Mouse (Mus musculus) midbrain, embryonic 12.5 days (tissue): ENCODE measurements around the gene Ugt1a6a. TPM values are rescaled to one million over a fixed set of nuclear protein-coding genes. Genes with fewer than 3 reads are reported as not detected.
"Not testable (repeated sequence)": the region's sequence is repeated elsewhere in the genome, so short reads cannot be mapped to it uniquely, and the experiment has no call there.

Experiments
- ATAC-seq: fragments of 200-750 bp; cut with Nextera tagmentation; 2 replicates; pipeline ENCODE4 v1.8.0; 2017; ENCODE audit warnings: low read depth, moderate TSS enrichment, moderate library complexity; ENCODE audit not compliant: low FRiP score
- H3K27ac ChIP-seq: fragments of 300-500 bp; sonication (generic); replicated peaks from 2 replicates; pipeline ENCODE4 v1.5.1; 2016; ENCODE audit warnings: mild to moderate bottlenecking
- H3K27me3 ChIP-seq: fragments of 300-500 bp; sonication (generic); 2 replicates; pipeline ENCODE4 v1.6.1; 2016; ENCODE audit warnings: mild to moderate bottlenecking
- H3K36me3 ChIP-seq: fragments of 300-500 bp; sonication (generic); 2 replicates; pipeline ENCODE4 v1.6.1; 2016
- H3K4me1 ChIP-seq: fragments of 300-500 bp; sonication (generic); 2 replicates; pipeline ENCODE4 v1.6.1; 2016
- H3K4me2 ChIP-seq: fragments of 300-500 bp; sonication (generic); replicated peaks from 2 replicates; pipeline ENCODE4 v1.6.1; 2016; ENCODE audit warnings: mild to moderate bottlenecking, moderate library complexity
- H3K4me3 ChIP-seq: fragments of 300-500 bp; sonication (generic); 2 replicates; pipeline ENCODE4 v1.5.1; 2016; ENCODE audit warnings: mild to moderate bottlenecking
- H3K9ac ChIP-seq: fragments of 300-500 bp; sonication (generic); replicated peaks from 2 replicates; pipeline ENCODE4 v1.6.1; 2016; ENCODE audit warnings: mild to moderate bottlenecking, moderate library complexity
- H3K9me3 ChIP-seq: fragments of 300-500 bp; sonication (generic); 2 replicates; pipeline ENCODE4 v1.6.1; 2016; ENCODE audit warnings: mild to moderate bottlenecking
- WGBS: fragments of 180-500 bp; shearing (Covaris S2); methylation state at CpG from one replicate; pipeline ENCODE4 v1.1.7; 2016; 5-methylcytosine and 5-hydroxymethylcytosine counted together
- polyA plus RNA-seq: library from polyadenylated mRNA; unstranded; fragments of >200 nt; fragmentation: Nextera tagmentation; extraction: Ambion mirVana; gene quantifications from 2 replicates; pipeline ENCODE4 v1.2.1, GENCODE M21; 2016

Gene Ugt1a6a
- polyA plus RNA-seq, 1 experiment from 2014 or later, result 0.61 TPM

GRCm38 (mm10) chr1:88215466-88216380 lies 81.1 kb downstream of the Ugt1a6a start:
- no peaks in the 10 kb centered on the region for H3K36me3 ChIP-seq
- no peak overlapping the region for H3K4me2 ChIP-seq
- H3K9ac ChIP-seq, result no peak overlapping the region
- no peak for ATAC-seq
- no peak overlapping the region for H3K27ac ChIP-seq
- 69% methylated on average over 10 of the region's 10 CpGs for WGBS
- no peaks in the 10 kb centered on the region for H3K4me1 ChIP-seq
- peaks cover 60% of the 10 kb centered on the region for H3K9me3 ChIP-seq
- no peak overlapping the region for H3K4me3 ChIP-seq
- H3K27me3 ChIP-seq, result no peaks in the 10 kb centered on the region

GRCm38 (mm10) chr1:88216551-88216950 lies 81.9 kb downstream of the Ugt1a6a start:
- ATAC-seq, result no peak
- no peaks in the 10 kb centered on the region for H3K36me3 ChIP-seq
- no peak overlapping the region for H3K27ac ChIP-seq
- H3K9me3 ChIP-seq, result peaks cover 57% of the 10 kb centered on the region
- WGBS, result 52% methylated on average over 2 of the region's 2 CpGs
- H3K4me1 ChIP-seq, result no peaks in the 10 kb centered on the region
- H3K4me3 ChIP-seq, result no peak overlapping the region
- H3K4me2 ChIP-seq, result no peak overlapping the region
- no peak overlapping the region for H3K9ac ChIP-seq
- H3K27me3 ChIP-seq, result no peaks in the 10 kb centered on the region

DNA sequence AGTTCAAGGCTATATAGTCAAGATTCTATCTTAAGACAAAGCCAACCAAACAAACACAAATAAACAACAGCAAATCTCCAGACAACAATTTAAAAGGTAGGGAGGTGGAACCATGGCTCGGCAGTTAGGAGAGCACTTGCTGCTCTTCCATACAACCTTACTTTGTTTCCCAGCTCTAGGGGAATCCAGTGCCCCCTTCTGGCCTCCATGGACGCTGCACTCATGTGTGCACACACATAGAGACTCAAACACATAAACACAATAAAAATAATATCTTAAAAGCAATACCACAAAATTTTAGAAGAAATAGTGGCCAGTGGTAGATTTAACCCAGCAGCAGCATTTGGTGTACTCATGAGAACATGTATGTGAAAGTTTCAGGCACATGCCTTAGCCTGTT lies 82.5 kb downstream of the Ugt1a6a start:
- WGBS, result 62% methylated on average over 2 of the region's 2 CpGs

DNA sequence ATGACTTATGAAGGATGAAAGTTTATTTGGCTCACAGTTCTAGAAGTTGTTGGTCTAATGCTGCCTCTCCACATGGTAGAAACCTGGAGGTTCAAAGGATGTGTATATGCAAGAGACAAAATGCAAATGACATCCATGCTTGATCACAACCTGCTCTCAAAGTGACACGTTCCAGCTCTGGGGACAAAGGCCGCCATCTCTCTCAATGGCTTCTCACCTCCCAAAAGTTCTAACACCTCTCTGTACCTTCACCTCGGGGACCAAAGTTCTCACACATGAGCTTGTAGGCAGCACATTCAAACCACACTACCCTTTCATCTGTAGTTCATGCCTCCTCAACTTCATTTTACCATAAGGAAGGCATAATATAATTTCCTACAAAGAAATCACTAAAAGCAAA lies 83.0 kb downstream of the Ugt1a6a start:
- no peak overlapping the region for H3K4me2 ChIP-seq
- H3K36me3 ChIP-seq, result no peaks in the 10 kb centered on the region
- no peak overlapping the region for H3K9ac ChIP-seq
- WGBS, result 40% methylated on average over 3 of the region's 3 CpGs
- H3K4me1 ChIP-seq, result no peaks in the 10 kb centered on the region
- H3K4me3 ChIP-seq, result no peak overlapping the region
- H3K9me3 ChIP-seq, result peaks cover 52% of the 10 kb centered on the region
- ATAC-seq, result no peak
- H3K27ac ChIP-seq, result no peak overlapping the region
- no peaks in the 10 kb centered on the region for H3K27me3 ChIP-seq

More for the DNA sequence above, 82.5 kb downstream of the Ugt1a6a start:
- Histone ChIP-seq H3K4me1 (no peaks in the 10 kb centered on the region), H3K4me3 (no peak overlapping the region), H3K36me3 (no peaks in the 10 kb centered on the region), H3K9me3 (peaks cover 54% of the 10 kb centered on the region), H3K27me3 (no peaks in the 10 kb centered on the region), H3K9ac (no peak overlapping the region), H3K4me2 (no peak overlapping the region), H3K27ac (no peak overlapping the region)
- no peak for ATAC-seq

GRCm38 (mm10) chr1:88218051-88218450 lies 83.4 kb downstream of the Ugt1a6a start:
- Histone ChIP-seq H3K27me3 (no peaks in the 10 kb centered on the region), H3K4me2 (no peak overlapping the region), H3K4me1 (no peaks in the 10 kb centered on the region), H3K36me3 (no peaks in the 10 kb centered on the region), H3K27ac (no peak overlapping the region), H3K9ac (no peak overlapping the region), H3K9me3 (peaks cover 47% of the 10 kb centered on the region), H3K4me3 (no peak overlapping the region)
- no peak for ATAC-seq
- 75% methylated on average over 9 of the region's 9 CpGs for WGBS

GRCm38 (mm10) chr1:88218591-88218990 lies 84.0 kb downstream of the Ugt1a6a start:
- H3K4me1 ChIP-seq, result no peaks in the 10 kb centered on the region
- H3K4me2 ChIP-seq, result no peak overlapping the region
- H3K27ac ChIP-seq, result no peak overlapping the region
- ATAC-seq, result no peak
- H3K9me3 ChIP-seq, result peaks cover 41% of the 10 kb centered on the region
- 49% methylated on average over 4 of the region's 4 CpGs for WGBS
- no peak overlapping the region for H3K4me3 ChIP-seq
- no peaks in the 10 kb centered on the region for H3K27me3 ChIP-seq
- no peaks in the 10 kb centered on the region for H3K36me3 ChIP-seq
- no peak overlapping the region for H3K9ac ChIP-seq

DNA sequence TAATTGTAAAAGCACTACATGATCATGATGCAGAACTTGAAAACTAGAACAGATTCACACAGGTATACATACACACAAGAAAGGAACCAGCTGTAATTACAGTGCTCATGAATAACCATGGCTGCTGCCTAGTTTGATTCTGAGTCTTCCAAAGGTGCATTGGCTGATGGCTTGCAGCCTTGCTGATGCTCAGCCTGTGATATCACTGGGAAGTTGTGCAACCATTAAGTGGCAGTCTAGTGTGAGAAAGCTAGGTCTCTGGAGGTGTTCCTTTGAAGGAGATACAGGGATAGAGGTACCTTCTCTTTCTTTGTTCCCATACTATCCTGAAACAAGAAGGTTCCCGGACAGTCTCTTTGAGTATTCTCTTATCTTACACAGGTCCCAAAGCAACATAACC lies 84.4 kb downstream of the Ugt1a6a start:
- H3K4me1 ChIP-seq, result no peaks in the 10 kb centered on the region
- no peak overlapping the region for H3K27ac ChIP-seq
- no peak for ATAC-seq
- WGBS, result 15% methylated on average over 1 of the region's 1 CpGs
- no peaks in the 10 kb centered on the region for H3K27me3 ChIP-seq
- H3K4me3 ChIP-seq, result no peak overlapping the region
- no peak overlapping the region for H3K9ac ChIP-seq
- no peaks in the 10 kb centered on the region for H3K36me3 ChIP-seq
- H3K9me3 ChIP-seq, result peaks cover 37% of the 10 kb centered on the region
- no peak overlapping the region for H3K4me2 ChIP-seq

GRCm38 (mm10) chr1:88220336-88220735 lies 85.7 kb downstream of the Ugt1a6a start:
- H3K4me1 ChIP-seq, result no peaks in the 10 kb centered on the region

DNA sequence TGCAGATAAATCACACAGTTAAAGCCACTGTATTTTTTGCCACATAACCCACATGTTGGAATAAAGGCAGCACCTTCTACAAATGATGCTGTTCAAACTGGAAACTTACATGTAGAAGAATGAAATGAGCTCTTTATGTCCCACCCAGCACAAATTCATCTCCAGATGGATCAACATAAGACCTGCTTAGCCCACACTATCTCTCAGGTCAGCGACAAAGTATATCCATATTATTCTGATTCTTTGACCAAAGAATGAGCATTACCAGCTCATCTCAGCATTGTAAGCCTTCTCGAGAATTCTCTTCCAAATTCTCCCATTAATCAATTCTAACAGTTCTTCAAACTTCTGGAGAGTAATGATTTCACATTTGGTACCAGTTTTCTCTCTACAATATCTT lies 87.6 kb downstream of the Ugt1a6a start:
- WGBS, result 49% methylated on average over 2 of the region's 2 CpGs
- Histone ChIP-seq H3K4me2 (no peak overlapping the region), H3K27ac (no peak overlapping the region), H3K4me1 (no peaks in the 10 kb centered on the region), H3K9ac (no peak overlapping the region), H3K4me3 (no peak overlapping the region), H3K9me3 (peaks cover 30% of the 10 kb centered on the region), H3K36me3 (no peaks in the 10 kb centered on the region), H3K27me3 (no peaks in the 10 kb centered on the region)
- ATAC-seq, result no peak

More at GRCm38 (mm10) chr1:88220336-88220735, 85.7 kb downstream of the Ugt1a6a start:
- H3K9ac ChIP-seq, result no peak overlapping the region
- ATAC-seq, result no peak
- no peaks in the 10 kb centered on the region for H3K36me3 ChIP-seq
- no peak overlapping the region for H3K4me3 ChIP-seq
- H3K27ac ChIP-seq, result no peak overlapping the region
- H3K9me3 ChIP-seq, result peaks cover 27% of the 10 kb centered on the region
- H3K4me2 ChIP-seq, result no peak overlapping the region
- no peaks in the 10 kb centered on the region for H3K27me3 ChIP-seq

DNA sequence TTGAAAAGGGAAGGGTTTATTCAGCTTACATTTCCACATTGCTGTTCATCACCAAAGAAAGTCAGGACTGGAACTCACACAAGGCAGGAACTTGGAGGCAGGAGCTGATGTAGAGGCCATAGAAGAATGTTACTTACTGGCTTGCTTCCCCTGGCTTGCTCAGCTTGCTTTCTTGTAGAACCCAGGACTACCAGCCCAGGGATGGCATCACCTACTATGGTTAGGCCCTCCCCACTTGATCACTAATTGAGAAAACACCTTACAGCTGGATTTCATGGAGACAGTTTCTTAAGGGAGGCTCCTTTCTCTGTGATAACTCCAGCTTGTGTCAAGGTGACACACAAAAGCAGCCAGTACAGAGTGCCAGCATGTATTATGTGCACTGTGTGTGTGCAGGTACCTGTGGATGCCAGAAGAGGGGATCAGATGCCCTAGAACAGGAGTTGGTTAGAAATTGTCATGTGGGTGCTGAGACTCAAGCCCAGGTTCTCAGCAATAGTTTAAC lies 88.5 kb downstream of the Ugt1a6a start:
- H3K4me2 ChIP-seq, ATAC-seq, H3K4me1 ChIP-seq, H3K36me3 ChIP-seq, H3K4me3 ChIP-seq, H3K27ac ChIP-seq, H3K27me3 ChIP-seq, H3K9ac ChIP-seq: not testable (repeated sequence)
- peaks cover 33% of the 10 kb centered on the region for H3K9me3 ChIP-seq

GRCm38 (mm10) chr1:88223591-88223990 lies 89.0 kb downstream of the Ugt1a6a start:
- Histone ChIP-seq H3K27ac (no peak overlapping the region), H3K36me3 (no peaks in the 10 kb centered on the region), H3K4me1 (no peaks in the 10 kb centered on the region), H3K9me3 (peaks cover 38% of the 10 kb centered on the region), H3K4me2 (no peak overlapping the region), H3K4me3 (no peak overlapping the region), H3K9ac (no peak overlapping the region), H3K27me3 (no peaks in the 10 kb centered on the region)
- WGBS, result 60% methylated on average over 1 of the region's 1 CpGs
- no peak for ATAC-seq

GRCm38 (mm10) chr1:88224029-88224776 lies 89.6 kb downstream of the Ugt1a6a start:
- ATAC-seq, result no peak

More at GRCm38 (mm10) chr1:88224029-88224776, 89.6 kb downstream of the Ugt1a6a start:
- H3K27me3 ChIP-seq, result no peaks in the 10 kb centered on the region
- H3K4me3 ChIP-seq, result no peak overlapping the region
- no peaks in the 10 kb centered on the region for H3K36me3 ChIP-seq
- no peak overlapping the region for H3K27ac ChIP-seq
- H3K9ac ChIP-seq, result no peak overlapping the region
- no peaks in the 10 kb centered on the region for H3K4me1 ChIP-seq
- no peak overlapping the region for H3K4me2 ChIP-seq
- 68% methylated on average over 2 of the region's 2 CpGs for WGBS
- H3K9me3 ChIP-seq, result peaks cover 44% of the 10 kb centered on the region
